Mouse (Mus musculus): ENCODE data around the gene 4930550C14Rik.

- TF ChIP-seq CTCF (IDR thresholded peaks at IDR 0.05; ENCODE audit: low read depth) (no peak), EP300 (IDR thresholded peaks at IDR 0.05; ENCODE audit: low read depth) (no peak)
Measured at GRCm38 (mm10) chr9:53356219-53357155, 45.6 kb upstream of the 4930550C14Rik start.
